In the genomic region with DNA sequence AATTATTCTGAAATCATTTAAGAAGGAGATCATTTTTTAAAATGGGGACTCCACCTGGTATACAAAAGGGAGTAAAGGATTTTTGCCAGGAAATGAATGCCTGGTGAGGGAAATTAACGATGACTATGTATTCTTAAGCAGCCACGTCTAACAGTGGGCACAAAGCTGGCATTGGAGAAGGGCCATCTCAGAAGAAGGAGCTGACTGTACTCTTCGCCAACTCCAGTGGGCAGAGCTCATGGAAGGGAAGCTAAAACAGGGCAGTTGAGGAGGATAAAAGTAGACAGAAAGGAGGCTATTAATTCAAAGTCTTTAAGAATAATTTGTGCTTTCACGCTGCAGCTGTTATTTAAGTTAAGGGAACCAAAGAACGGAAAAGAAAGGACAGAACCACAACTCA, we compare ENCODE assay signal across 17 mouse cellular contexts.
DNase-seq lines count a peak whose midpoint lies in the region; ATAC-seq lines count a peak whose summit lies in the region.
"Had no signal": no experiment of that assay in that cellular context is flagged by ENCODE, and none has a peak within 500 bp of the region (broad histone marks: within the 10 kb centered on the region; RNA-seq: fewer than 3 reads in every experiment).

No protein-coding gene starts in this region.

- ATAC-seq in hindbrain, embryonic 15.5 days (ENCODE audit: low FRiP score, low read depth) = 0 out of 2 replicates have a peak, but pooled peaks have one; percentile 56
- no peak for ATAC-seq in hindbrain, embryonic 11.5 days (ENCODE audit: low FRiP score)
- peak; percentile 78 for ATAC-seq in frontal cortex, adult (ENCODE audit: low TSS enrichment)
- ATAC-seq in megakaryocyte, adult 5-6 weeks (ENCODE audit: poor library complexity, severe bottlenecking) = no peak
- no peak for ATAC-seq in intestine, embryonic 15.5 days
- ATAC-seq: liver, embryonic 12.5 days; lung, postnatal 0 days had no signal

- no peak for DNase-seq in hindbrain, embryonic 11.5 days (ENCODE audit: low spot score)
- peak; percentile 11 to 28 for DNase-seq in layer of hippocampus, postnatal 10 days (ENCODE audit: low spot score in 2 of 2)
- peak; percentile 60 to 64 for DNase-seq in right cerebral cortex, postnatal 10 days (ENCODE audit: low spot score in 2 of 2)
- DNase-seq: gastrocnemius, postnatal 10 days; kidney, adult 8-10 months; retina, postnatal 1 day; thymus, postnatal 14 days had no signal

- H3K9ac ChIP-seq in hindbrain, embryonic 15.5 days = no peak overlapping the region
- no peak overlapping the region for H3K9ac ChIP-seq in hindbrain, embryonic 11.5 days (ENCODE audit: low read depth, low read length)
- H3K9ac ChIP-seq in intestine, embryonic 15.5 days = no peak overlapping the region
- H3K9ac ChIP-seq: liver, embryonic 12.5 days; midbrain, embryonic 12.5 days; neural tube, embryonic 12.5 days had no signal

- 67% methylated on average over 5 of the region's 5 CpGs for WGBS in hindbrain, embryonic 15.5 days
- WGBS in hindbrain, embryonic 11.5 days = 84% methylated on average over 5 of the region's 5 CpGs
- WGBS in intestine, embryonic 15.5 days = 65% methylated on average over 5 of the region's 5 CpGs

- no peak overlapping the region for H3K27ac ChIP-seq in hindbrain, embryonic 15.5 days (replicated peaks)
- no peak overlapping the region for H3K27ac ChIP-seq in hindbrain, embryonic 11.5 days (ENCODE audit: low read depth, low read length)
- no peak overlapping the region for H3K27ac ChIP-seq in intestine, embryonic 15.5 days
- H3K27ac ChIP-seq: hindbrain, embryonic 10.5 days; liver, embryonic 12.5 days; midbrain, embryonic 12.5 days; neural tube, embryonic 12.5 days had no signal

- no peak overlapping the region for H3K4me2 ChIP-seq in hindbrain, embryonic 15.5 days
- no peak overlapping the region for H3K4me2 ChIP-seq in hindbrain, embryonic 11.5 days (replicated peaks; ENCODE audit: low read depth, low read length)
- no peak overlapping the region for H3K4me2 ChIP-seq in intestine, embryonic 15.5 days (replicated peaks)
- H3K4me2 ChIP-seq: liver, embryonic 12.5 days; midbrain, embryonic 12.5 days; neural tube, embryonic 12.5 days had no signal

- H3K4me3 ChIP-seq in hindbrain, embryonic 15.5 days = no peak overlapping the region
- H3K4me3 ChIP-seq in hindbrain, embryonic 11.5 days (ENCODE audit: low read depth, low read length) = no peak overlapping the region
- no peak overlapping the region for H3K4me3 ChIP-seq in intestine, embryonic 15.5 days (replicated peaks)
- H3K4me3 ChIP-seq: erythroblast, embryonic 14.5 days; hindbrain, embryonic 10.5 days; liver, embryonic 12.5 days; midbrain, embryonic 12.5 days; neural tube, embryonic 12.5 days had no signal

- no peaks in the 10 kb centered on the region for H3K27me3 ChIP-seq in hindbrain, embryonic 15.5 days
- H3K27me3 ChIP-seq in hindbrain, embryonic 11.5 days (ENCODE audit: control insufficient read depth, insufficient read depth, low read length) = no peaks in the 10 kb centered on the region
- no peaks in the 10 kb centered on the region for H3K27me3 ChIP-seq in intestine, embryonic 15.5 days (replicated peaks)
- H3K27me3 ChIP-seq: liver, embryonic 12.5 days; midbrain, embryonic 12.5 days; neural tube, embryonic 12.5 days had no signal

- no peaks in the 10 kb centered on the region for H3K36me3 ChIP-seq in hindbrain, embryonic 15.5 days
- H3K36me3 ChIP-seq in hindbrain, embryonic 11.5 days (ENCODE audit: control insufficient read depth, insufficient read depth, low read length) = no peaks in the 10 kb centered on the region
- H3K36me3 ChIP-seq in intestine, embryonic 15.5 days = no peaks in the 10 kb centered on the region
- H3K36me3 ChIP-seq: hindbrain, embryonic 10.5 days; liver, embryonic 12.5 days; midbrain, embryonic 12.5 days; neural tube, embryonic 12.5 days had no signal

- H3K4me1 ChIP-seq in hindbrain, embryonic 15.5 days (replicated peaks) = no peaks in the 10 kb centered on the region
- H3K4me1 ChIP-seq in hindbrain, embryonic 11.5 days (replicated peaks; ENCODE audit: control insufficient read depth, insufficient read depth, low read length) = no peaks in the 10 kb centered on the region
- H3K4me1 ChIP-seq in intestine, embryonic 15.5 days (replicated peaks) = no peaks in the 10 kb centered on the region
- H3K4me1 ChIP-seq: hindbrain, embryonic 10.5 days; liver, embryonic 12.5 days; midbrain, embryonic 12.5 days; neural tube, embryonic 12.5 days had no signal

- no peaks in the 10 kb centered on the region for H3K9me3 ChIP-seq in hindbrain, embryonic 15.5 days
- H3K9me3 ChIP-seq in hindbrain, embryonic 11.5 days (ENCODE audit: control insufficient read depth, low read length) = no peaks in the 10 kb centered on the region
- H3K9me3 ChIP-seq in intestine, embryonic 15.5 days = no peaks in the 10 kb centered on the region
- H3K9me3 ChIP-seq: hindbrain, embryonic 10.5 days; liver, embryonic 12.5 days; midbrain, embryonic 12.5 days; neural tube, embryonic 12.5 days had no signal

Comparison
In these comparisons a context has a peak if more than half of its experiments do, and no peak if none do; other contexts are left out.
1. ATAC-seq: peak in hindbrain, embryonic 15.5 days (single experiment) and frontal cortex, adult (single experiment); none in hindbrain, embryonic 11.5 days (single experiment), megakaryocyte, adult 5-6 weeks (single experiment) and intestine, embryonic 15.5 days (single experiment).